Mouse (Mus musculus) natural killer cell, adult 2 months (primary cell): ENCODE measurements around the gene Kmt5a.
A peak's percentile ranks its signal among the peaks of the same experiment; 100 is the strongest.
"Not testable (repeated sequence)": the region's sequence is repeated elsewhere in the genome, so short reads cannot be mapped to it uniquely, and the experiment has no call there.

Experiments used
- DNase-seq, 2 experiments: peaks; one replicate each; pipeline ENCODE4 v3.0.0; 2022; ENCODE audit warnings: low spot score in 2 of 2

Gene Kmt5a

DNA sequence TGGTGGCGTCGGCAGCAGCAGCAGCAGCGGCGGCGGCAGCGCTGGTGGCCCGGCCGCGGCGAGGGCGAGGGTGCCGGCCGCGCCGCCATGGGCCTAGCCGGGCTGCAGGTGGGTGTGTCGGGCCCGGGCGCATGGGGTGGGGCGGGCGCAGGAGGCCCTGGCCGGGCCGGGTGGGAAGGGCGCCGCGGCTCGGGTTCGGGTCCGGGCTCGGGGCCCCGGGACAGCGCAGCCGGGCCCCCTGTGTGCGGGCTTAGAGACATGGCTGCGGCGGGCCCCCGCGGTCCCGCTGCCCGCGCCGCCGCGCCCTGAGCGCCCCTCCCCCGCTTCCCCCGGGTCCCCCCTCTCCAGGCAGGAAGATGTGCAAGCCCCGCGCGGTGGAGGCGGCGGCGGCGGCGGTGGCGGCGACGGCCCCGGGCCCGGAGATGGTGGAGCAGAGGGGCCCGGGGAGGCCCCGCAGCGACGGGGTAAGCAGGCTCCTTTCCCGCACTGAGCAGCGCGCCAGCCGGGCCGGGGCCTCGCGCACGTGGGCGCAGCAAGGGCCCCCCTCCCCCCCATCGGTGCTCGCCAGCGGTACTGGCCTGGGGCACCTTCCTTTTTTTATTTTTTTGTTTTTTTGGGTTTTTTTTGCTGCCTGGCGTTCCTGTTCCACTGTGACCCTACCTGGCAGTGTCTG, 6.0 kb downstream of the Kmt5a start:
- DNase-seq: peak in 1 of 2 experiments; percentile 18

DNA sequence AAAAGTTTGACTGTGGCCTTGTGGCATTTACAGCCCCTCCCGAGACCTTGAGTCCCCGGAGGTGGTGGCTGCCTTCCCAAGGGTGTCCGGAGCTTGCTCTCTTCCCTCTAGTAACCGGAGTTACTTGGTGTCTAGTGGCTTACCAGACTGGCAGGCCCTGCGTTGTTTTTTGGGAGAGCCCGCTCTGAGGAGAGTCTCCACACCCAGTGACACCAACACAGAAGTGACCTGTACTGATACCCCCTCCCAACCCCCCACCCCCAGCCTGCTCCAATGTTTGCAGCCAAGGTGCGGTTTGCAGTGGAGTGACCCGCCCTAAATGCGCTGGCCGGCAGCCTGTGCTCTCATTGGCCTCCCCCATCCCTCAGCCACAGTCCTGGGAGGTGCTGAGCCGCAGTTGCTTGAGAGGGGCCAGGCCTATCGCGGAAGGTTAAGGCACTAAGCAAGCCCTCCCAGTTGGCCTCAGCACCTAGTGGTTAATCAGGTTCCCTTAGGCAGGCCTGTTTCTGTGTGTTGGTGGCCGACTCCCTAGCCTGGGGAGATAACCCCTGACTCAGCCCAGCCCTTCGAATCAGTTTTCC, 6.7 kb downstream of the Kmt5a start:
- peak; percentile 35 to 57 for DNase-seq

DNA sequence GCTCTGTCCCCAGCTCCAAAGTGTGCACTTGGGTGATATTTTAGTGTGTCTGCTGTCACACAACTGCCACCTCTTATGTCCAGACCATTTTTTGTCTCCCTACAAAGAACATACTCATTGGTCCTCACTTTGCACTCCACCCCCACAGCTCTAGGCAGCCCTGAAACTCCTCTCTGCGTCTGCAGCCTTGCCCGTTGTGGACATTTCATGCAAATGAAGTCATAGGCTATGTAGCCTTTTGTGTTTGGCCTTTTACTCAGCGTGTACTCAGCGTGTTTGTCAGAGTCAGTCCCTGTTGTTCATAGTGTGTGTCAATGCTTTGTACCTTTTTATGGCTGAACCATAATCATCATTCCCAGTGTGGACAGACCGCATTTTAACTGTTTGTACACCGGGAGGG, 9.8 kb downstream of the Kmt5a start:
- no peak for DNase-seq

DNA sequence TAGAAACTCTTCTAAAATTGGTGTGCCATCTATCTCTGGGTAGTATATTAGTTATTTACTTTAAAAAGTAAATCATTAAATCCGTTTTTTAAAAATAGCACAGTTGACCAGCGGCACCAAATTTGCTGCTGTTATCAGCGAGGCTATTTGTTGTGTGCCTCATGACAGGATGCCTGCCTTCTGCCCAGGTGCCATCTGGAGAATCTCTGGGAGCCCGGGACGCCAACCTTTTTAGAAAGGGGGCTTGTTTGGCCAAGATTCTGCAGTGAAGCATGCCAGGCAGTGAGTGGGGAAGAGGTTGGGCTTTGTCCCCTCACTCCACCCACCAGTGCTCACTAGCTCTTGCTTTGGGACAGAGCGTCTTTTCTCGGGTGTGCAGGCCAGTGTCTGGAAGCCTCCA, 10.3 kb downstream of the Kmt5a start:
- DNase-seq: no peak

DNA sequence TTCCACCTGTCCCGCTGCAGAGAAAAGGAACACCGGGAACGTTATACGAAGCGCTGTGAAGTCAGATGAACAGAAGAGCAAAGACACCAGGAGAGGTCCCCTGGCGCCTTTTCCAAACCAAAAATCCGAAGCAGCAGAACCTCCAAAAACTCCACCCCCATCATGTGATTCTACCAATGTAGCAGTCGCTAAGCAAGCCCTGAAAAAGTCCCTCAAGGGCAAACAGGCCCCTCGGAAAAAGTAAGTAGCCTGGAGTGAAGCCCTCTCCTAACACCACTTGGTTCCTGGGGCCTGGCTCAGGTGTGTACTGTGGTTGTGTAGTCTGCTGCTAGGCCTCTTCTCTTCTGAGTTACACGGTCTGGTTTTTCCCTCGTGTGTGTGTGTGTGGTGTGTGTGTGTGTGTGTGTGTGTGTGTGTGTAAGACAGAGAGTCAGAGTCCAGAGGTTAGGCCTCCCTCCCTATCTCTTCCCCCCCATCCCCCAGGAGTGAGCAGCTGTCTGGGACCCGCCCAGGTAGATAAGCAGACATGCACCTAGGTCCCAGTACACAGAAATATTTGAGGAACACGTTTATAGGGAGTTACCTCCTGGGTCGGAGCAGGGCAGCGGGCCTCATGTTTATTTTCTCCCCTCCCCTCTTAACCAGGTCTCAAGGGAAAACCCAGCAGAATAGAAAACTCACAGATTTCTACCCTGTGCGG, 11.1 kb downstream of the Kmt5a start:
- DNase-seq: no peak

DNA sequence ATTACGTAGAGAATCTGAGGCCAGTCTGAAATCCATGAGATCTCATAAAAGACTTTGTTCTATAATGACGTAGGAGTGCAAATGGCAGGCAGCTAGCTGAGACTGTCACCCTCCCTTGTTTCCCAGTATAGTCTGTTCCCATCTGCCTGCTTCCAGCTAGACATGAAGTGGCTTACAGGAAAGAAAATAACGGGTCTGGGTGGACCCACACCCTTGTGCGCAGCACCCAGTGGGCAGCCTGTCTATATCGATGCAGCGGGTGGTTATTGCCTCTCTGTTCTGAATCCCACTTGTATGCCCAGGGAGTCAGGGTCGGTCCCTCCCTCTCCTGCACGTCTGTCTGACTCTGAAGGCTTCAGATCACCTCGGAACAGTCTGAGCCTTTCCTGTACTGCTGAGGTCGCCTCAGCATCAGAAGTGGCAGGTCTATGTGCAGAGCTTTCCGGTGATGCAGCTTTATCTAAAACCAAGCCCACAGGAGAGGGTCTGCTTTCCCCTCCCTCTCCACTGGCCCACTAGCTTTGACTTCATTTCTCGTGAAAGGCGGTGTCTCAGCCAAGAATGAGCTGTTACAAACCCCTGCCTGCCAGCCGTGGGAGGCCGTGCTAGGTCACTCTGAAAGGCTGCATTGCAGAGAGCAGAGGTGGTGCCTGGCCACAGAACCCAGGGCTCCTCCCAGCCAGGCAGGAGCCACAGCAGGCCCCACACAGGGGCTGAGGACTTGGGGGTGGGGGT, 12.9 kb downstream of the Kmt5a start:
- DNase-seq: no peak

DNA sequence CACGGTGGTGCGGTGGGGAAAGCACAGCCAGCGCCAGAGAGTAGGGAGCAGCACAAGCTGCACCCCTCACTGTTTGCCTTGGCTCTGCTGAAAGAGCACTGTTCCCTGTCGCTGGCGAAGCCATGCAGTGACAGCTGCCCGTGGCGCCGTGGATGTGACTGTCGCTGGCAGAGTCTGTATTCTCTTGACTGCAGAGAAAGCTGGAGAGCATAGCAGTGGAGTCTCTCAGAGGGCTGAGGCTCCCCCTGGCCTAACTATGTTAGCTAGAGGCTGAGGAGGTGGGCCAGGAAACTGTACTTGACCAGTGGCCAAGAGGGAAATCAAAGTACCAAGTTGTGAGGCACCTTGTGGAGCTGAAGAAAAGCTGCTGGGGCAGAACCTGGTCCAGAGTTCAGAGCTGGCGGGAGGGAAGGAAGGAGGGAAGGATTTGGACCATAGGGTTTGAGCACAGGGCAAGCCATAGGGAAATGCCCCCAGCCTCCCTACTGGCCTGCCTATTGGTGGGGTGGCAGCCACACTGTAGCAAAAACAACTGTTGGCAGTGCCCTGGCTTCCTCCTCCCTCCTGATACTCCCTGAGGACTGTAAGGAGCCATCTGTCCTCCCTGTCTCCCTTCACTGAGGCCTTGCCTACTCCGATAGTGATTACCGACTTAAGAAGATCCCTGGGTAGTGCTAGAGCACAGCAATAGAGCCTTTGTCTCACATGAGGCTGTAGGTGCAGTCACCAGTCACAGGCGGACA, 13.8 kb downstream of the Kmt5a start:
- no peak for DNase-seq

DNA sequence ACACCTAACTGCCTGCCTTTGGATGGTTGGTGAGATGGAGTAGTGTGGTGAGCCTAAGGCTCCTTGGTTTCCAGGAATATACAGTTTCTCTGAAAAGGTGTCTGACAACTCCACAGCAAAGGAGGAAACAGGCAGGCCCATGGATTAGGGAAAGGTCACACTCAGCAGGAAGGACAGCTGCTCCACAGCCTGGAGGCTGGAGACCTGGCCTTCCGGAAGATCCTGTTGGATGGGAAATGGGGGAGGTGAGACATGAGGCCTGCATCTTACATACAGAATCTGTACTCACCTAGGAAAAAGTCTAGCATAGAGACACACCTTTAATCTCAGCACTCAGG, 14.3 kb downstream of the Kmt5a start:
- no peak for DNase-seq

DNA sequence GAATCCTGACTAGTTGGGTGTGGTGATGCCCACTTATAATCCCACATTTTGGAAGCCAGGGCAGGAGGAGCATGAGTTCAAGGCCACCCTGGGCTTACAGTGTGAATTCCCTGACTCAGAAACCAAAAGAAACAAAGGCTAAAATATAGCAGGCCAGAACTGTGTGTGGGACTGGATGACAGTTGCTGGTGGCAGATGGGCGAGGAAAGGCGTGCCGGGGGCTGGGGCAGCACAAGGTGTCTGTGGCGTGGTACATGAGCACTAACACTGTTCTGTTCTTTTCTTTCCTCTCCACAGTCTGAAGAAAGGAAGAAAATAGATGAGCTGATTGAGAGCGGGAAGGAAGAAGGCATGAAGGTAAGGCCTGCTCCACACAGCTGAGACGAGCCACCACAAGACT, 17.0 kb downstream of the Kmt5a start:
- no peak for DNase-seq

DNA sequence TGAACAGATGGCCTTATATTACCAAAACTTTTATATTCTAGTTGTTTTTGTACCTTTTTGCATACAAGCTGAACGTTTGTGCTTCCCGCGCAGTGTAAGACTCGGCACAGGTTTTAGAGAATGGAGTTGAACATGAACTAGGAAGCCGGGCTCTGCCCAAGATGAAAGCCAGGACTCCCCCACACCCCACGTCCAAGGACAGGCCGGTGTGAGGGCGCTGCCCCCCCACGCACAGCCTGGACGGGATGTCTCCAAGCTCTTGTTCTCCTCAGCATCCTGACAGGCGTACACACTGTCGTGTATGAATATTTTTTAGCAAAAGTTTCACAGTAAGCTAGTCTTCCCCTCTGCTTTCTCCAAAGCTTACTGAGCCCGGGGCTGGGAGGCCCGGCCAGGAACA, 21.2 kb downstream of the Kmt5a start:
- not testable (repeated sequence) for DNase-seq

DNA sequence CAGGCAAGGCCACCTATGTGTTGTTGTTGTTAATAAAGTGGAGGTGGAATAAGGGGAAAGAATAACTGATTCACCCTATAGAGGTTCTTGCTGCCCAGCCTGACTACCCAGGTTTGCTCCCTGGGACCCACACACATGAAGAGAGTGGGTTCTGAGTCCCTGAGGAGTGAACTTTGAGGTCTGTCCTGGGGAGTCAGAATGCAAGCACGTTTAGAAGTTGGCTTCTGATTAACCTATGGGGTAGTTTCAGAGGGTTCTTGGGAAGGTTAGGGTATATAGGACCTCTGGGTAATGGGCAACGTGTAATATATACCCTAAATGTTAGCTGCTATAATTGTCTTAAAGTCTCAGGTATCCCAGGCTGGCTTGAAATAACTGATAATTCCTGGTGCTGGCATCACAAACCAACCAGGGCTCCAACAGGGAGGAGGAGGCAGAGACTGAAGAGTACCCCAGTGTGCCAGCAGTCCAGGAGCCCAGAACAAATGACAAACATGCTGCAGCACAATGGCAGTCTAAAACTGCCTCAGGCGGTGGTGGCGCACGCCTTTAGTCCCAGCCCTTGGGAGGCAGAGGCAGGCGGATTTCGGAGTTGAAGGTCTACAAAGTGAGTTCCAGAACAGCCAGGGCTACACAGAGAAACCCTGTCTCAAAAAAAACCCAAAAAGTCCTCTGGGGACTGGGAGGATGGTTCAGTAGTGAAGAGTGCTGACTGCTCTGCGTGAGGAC, 22.7 kb downstream of the Kmt5a start:
- no peak for DNase-seq

DNA sequence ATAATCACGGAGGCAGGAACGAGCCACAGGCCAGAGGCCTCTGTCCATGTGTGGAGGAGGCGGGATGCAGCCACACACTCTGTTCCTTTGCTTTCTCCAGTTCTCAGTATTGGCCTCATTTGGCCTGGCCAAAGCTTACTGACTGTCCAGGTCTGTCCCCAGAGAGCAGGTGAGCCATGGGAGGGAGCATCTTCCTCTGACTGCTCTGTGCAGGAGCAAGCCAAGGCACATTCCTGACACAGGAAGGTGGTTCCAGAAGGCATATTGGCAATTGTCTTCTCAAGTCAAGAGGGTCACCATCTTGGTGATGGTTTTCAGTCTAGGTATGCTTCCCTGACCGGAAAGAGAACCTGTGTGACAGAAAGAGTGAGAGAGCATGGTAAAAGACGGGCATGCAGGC, 23.7 kb downstream of the Kmt5a start:
- no peak for DNase-seq

DNA sequence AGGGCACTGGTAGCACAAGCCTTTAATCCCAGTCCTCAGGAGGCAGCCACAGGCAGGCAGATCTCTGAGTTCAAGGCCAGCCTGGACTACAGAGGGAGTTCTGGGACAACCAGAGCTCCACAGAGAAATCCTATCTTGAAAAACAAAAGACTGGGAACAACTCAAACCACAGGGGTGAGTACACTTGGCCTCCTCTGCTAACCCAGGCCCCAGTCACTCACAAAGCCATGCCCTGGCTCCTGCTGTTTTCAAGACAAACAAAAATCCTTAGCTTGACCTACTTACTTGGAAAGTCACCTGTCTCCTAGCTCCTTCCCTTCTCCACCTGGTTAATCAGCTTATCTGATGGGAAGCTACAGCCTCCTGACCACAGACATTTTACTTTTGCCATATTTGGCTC, 25.2 kb downstream of the Kmt5a start:
- DNase-seq: no peak

DNA sequence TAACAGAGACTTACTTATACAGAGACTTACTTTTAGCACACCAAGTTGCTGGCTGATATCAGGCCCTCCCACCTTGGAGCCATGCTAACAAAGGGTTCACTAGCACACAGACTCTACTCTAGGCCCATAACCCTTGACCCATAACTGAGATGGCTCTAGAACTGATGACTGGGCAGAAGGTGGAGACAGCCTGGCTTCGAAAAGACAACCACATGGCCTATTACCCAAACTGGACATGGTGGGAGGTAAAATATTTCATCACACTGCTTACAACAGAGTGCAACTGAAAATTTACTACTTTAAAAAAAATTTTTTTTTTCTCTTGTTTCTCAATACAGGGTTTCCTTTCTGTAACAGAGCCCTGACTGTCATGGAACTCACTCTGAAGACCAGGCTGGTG, 28.0 kb downstream of the Kmt5a start:
- DNase-seq: no peak

DNA sequence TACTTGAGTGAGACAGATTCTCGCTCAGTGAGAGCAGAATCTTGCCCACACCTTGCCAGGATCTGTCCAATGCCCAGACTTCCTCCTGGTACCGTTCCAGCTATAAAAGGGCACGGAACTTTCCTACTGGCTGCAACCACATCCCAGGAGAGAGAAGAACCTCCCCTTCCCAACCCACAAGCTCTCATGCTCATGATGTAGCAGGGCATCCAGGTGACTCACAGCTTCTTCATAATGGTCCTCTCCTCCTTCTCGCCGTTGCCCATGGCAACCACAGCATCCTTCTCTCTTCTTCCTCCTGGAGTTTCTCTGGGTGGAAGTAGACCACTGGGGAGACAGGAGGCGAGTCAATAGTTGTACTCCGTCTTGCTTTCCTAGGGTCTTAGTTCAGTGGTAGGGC, 28.6 kb downstream of the Kmt5a start:
- DNase-seq: no peak

DNA sequence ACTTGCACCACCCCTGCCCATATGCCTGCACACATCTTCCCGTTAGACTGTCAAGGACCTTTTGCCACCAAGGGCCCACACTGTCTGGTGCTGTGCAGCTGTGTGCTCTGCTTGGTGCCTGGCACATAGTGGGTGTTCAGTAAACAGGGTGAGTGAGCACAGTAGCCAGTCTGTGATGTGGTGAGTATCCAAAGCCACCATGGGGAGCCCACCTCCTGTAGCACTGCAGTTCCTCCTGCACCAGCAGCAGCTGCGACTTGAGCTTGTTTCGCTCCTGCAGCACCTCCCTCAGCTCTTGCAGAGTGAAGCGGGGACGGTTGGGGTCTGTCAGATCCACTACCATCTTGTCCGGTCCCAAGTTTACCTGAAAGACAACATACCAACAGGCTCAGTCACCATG, 29.8 kb downstream of the Kmt5a start:
- no peak for DNase-seq

DNA sequence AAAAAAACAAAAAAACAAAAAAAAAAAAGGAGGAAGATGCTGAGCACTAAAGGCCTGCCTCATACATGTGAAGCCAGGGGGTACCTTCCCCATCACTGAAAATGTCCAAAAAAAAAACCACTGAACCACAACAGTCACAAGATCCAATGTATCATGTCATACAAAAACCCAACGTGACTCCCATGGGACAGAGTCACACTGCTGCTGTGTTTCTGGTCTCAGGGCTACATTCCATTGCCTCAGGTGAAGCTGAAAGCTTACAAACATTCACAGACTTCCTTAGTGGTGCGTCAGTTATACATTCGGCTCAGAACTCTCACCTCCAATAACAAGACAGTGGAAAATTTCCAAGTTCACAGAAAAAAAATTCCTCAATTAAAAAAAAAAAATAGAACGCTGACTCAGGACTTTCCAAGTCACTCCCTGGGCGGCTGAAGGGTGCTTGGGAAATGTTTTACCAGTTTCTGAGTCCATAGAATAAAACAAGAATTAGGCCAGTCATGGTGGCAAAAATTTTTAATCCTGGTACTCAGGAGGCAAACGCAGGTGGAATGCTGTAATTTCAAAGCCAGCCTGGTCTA, 31.0 kb downstream of the Kmt5a start:
- peak in 1 of 2 experiments; percentile 45 for DNase-seq

DNA sequence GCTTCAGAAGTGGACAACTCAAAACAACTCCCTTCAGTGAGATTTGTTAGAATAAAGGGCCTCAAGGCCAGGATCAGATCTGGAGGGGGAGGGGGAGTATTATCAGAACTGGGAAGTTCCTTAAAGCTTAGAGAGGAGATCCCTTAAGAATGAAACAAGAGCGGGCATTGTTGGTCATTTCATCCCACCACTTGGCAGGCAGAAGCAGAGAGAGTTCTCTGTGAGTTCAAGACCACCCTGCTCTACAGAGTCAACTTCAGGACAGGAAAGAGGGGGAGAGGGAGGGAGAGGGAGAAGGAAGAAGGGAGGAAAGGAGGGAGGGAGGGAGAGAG, 39.1 kb downstream of the Kmt5a start:
- no peak for DNase-seq

DNA sequence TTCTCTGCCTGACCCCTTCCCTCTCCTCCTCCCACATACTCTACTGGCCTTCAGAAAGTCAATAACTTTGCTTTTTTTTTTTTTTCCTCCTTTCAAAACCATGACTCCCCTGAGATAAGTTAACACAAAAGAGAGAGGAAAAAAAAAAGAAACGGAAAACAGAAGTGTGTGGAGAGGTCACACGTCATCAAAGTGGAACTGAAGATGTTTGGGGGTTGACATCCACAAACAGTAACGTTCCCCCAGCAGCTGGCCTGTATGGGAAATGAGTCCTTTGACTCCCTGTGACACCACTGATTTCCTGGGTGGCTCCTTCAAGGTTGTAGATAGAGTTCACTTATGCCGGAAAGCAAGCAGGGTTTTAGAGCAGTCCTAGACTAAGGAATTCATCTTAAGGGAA, 40.4 kb downstream of the Kmt5a start:
- DNase-seq: no peak

DNA sequence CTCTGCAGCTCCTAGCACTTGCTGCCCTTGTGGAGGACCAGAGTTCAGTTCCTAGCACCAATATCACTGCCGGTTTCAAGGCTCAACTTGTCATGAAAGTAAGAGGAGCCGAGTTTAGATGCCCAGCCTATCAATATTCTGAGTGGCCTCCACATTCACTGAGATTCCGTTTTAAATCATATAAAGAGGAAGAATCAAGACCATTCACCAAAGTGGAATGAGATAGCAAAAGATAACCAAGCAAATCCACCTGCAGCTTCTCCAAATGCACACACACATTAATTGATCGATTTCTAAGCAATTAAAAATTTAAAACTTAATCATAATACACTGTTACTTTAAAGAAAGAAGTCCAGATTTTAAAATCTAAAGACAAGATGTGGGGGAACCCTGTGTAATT, 42.0 kb downstream of the Kmt5a start:
- no peak for DNase-seq

DNA sequence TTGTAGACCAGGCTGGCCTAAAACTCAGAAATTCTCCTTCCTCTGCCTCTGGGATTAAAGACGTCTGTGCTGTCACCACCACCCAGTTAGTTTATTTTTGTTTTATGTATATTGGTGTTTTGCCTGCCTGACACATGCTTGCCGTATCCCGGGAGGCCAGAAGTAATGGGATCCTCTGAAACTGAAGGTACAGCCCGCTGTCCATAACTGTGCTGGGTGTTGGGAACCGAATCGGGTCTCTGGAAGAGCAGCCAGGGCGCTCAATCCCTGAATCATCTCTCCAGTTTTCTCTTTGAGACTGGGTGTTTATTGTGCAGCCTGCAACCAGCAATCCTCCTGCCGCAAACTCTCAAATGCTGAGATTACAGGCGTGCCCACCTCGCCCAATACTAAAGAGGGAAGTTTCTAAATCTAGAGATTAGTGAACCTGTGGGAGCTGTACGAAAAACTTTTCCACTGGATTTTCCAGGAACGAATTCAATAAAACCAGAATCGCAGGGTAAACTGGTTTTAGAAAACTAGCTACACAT, 42.8 kb downstream of the Kmt5a start:
- no peak for DNase-seq
